Mouse (Mus musculus) C2C12 (cell line): ENCODE results near the gene Sftpa1. TPM values are rescaled to one million over a fixed set of nuclear protein-coding genes. Genes with fewer than 3 reads are reported as not detected.

Experiments used
- H3K27me3 ChIP-seq: one replicate; pipeline ENCODE4 v1.6.1; 2011; ENCODE audit not compliant: control insufficient read depth, insufficient read depth, insufficient read length
- H3K36me3 ChIP-seq: one replicate; pipeline ENCODE4 v1.6.1; 2011; ENCODE audit not compliant: control insufficient read depth, insufficient read depth
- H3K4me3 ChIP-seq: one replicate; pipeline ENCODE4 v1.5.1; 2011; ENCODE audit warnings: mild to moderate bottlenecking, control low read depth; ENCODE audit not compliant: poor library complexity, insufficient read depth, severe bottlenecking
- H3K79me2 ChIP-seq: one replicate; pipeline ENCODE4 v1.6.1; 2011; ENCODE audit not compliant: control insufficient read depth, insufficient read depth
- H3K79me3 ChIP-seq: one replicate; pipeline ENCODE4 v1.6.1; 2011; ENCODE audit warnings: low read depth, control low read depth
- H3ac ChIP-seq: one replicate; pipeline ENCODE3; 2011; ENCODE audit warnings: low read depth; ENCODE audit not compliant: control insufficient read depth, insufficient read length
- CEBPB ChIP-seq: IDR thresholded peaks from one replicate; pipeline ENCODE4 v1.6.1; 2011; ENCODE audit warnings: low read depth, mild to moderate bottlenecking, control low read depth, moderate library complexity
- CTCF ChIP-seq: IDR thresholded peaks from one replicate; pipeline ENCODE4 v1.5.1; 2011; ENCODE audit not compliant: control insufficient read depth, insufficient read depth, insufficient read length
- FOSL1 ChIP-seq: IDR thresholded peaks from one replicate; pipeline ENCODE4 v1.8.0; 2011; ENCODE audit warnings: mild to moderate bottlenecking, low read length; ENCODE audit not compliant: poor library complexity, insufficient read depth, severe bottlenecking
- MAX ChIP-seq: IDR thresholded peaks from one replicate; pipeline ENCODE4 v1.6.1; 2011; ENCODE audit warnings: mild to moderate bottlenecking, control low read depth
- MYOD1 ChIP-seq: IDR thresholded peaks from one replicate; pipeline ENCODE4 v1.6.1; 2011; ENCODE audit warnings: low read depth; ENCODE audit not compliant: control insufficient read depth, insufficient read length
- MYOG ChIP-seq: IDR thresholded peaks from one replicate; pipeline ENCODE4 v1.6.1; 2011; ENCODE audit not compliant: control insufficient read depth, insufficient read length; ENCODE audit errors: extremely low read depth
- USF1 ChIP-seq: IDR thresholded peaks from one replicate; pipeline ENCODE4 v1.6.1; 2011; ENCODE audit warnings: low read depth, mild to moderate bottlenecking, control low read depth, moderate library complexity
- polyA plus RNA-seq: library from polyadenylated mRNA; unstranded; fragments of >200 nt; fragmentation: generic; extraction: Trizol; gene quantifications from one replicate; pipeline ENCODE4 v1.2.1, GENCODE M21; 2012; ENCODE audit warnings: missing spikeins

Gene Sftpa1
- polyA plus RNA-seq, 1 experiment, result not detected

DNA sequence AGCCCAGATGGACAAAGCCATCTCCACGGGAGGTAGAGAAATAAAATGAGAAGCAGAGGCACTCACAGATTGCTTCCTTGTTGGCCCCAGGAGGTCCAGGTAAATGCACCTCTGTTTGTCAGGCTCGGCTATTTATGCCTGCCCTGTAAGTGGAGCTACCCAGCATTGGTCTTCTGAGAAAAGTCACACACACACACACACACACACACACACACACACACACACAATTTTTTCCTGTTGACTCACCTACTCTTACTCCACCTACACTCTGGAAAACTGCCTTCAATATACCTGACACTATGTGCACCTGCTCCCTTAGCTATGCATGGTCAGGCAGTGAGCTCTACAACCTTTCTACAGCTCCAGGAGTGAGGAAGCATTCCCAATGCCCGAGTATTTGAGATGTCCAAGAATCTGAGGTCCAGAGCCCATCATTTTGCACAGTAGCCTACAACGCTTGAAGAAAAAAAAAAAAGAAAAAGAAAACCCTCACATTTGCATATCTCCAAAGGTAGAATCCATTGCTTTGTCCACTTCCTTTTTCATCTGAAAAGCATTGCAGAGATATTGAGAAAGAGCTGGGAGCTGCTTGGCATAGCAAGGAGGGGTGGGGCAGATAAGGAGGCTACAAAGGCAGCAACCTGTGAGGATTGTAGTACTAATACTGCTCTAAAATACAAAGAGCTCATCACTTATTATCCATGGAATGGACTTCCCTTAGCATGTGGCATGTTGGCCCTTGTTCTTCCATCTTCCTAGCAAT is 53.7 kb downstream of the Sftpa1 start, which contains the start of gene Sftpd:
Sftpd (minus strand) TSS at position 91 of the 763 bp plus-strand sequence.
- Histone ChIP-seq H3K4me3 (no peak within 1 kb of the TSS), H3K27me3 (no peaks in the 10 kb centered on the region), H3K79me3 (no peaks in the 10 kb centered on the region), H3ac (no peak within 1 kb of the TSS), H3K79me2 (no peaks in the 10 kb centered on the region), H3K36me3 (no peaks in the 10 kb centered on the region)
- TF ChIP-seq CEBPB (no peak), USF1 (no peak), MYOG (no peak), CTCF (no peak), FOSL1 (no peak), MAX (no peak), MYOD1 (no peak)

Other genes starting within 250 kb of the Sftpa1 start
- gene Sh2d4b, start 238.5 kb upstream of the Sftpa1 start, polyA plus RNA-seq, result 0.09 TPM
- gene Tspan14, start 165.0 kb upstream of the Sftpa1 start, polyA plus RNA-seq, result 41.5 TPM
- gene Fam213a, start 118.0 kb upstream of the Sftpa1 start, polyA plus RNA-seq, result 3.2 TPM
- gene Dydc2, start 62.6 kb upstream of the Sftpa1 start, polyA plus RNA-seq, result 0.07 TPM
- gene Dydc1, start 58.9 kb upstream of the Sftpa1 start, polyA plus RNA-seq, result not detected
- gene Mat1a, start 26.7 kb upstream of the Sftpa1 start, polyA plus RNA-seq, result not detected
- not detected for gene Mbl1, start 19.7 kb downstream of the Sftpa1 start, polyA plus RNA-seq
- gene Sftpd, start 53.4 kb downstream of the Sftpa1 start, polyA plus RNA-seq, result not detected
- not detected for gene Gm2832, start 147.0 kb downstream of the Sftpa1 start, polyA plus RNA-seq
- not detected for gene Gm5798, start 216.8 kb downstream of the Sftpa1 start, polyA plus RNA-seq